Mouse (Mus musculus) brain, embryonic 14.5 days (tissue): ENCODE measurements around the gene Med25. TPM values are rescaled to one million over a fixed set of nuclear protein-coding genes. Genes with fewer than 3 reads are reported as not detected.

Source experiments
- DNase-seq: peaks from one replicate; pipeline ENCODE4 v3.0.0-alpha.2; 2011; ENCODE audit warnings: low read depth
- CTCF ChIP-seq: fragments of 200-500 bp; IDR thresholded peaks from 2 replicates; pipeline ENCODE4 v1.5.1; 2012; ENCODE audit warnings: inconsistent platforms, mild to moderate bottlenecking, moderate library complexity, borderline replicate concordance; ENCODE audit not compliant: insufficient read depth, insufficient read length; ENCODE audit errors: extremely low read depth
- POLR2A ChIP-seq: fragments of 200-500 bp; IDR thresholded peaks from 2 replicates; pipeline ENCODE4 v1.6.1; 2012; ENCODE audit warnings: mild to moderate bottlenecking, inconsistent platforms, borderline replicate concordance; ENCODE audit not compliant: poor library complexity, insufficient read depth, insufficient read length, severe bottlenecking; ENCODE audit errors: extremely low read depth
- polyA plus RNA-seq: library from polyadenylated mRNA; depleted of rRNA; stranded (reverse); fragments of >200 nt; gene quantifications from 2 replicates; pipeline ENCODE4 v1.2.3, GENCODE M21; 2012; rRNA removed

Gene Med25
- polyA plus RNA-seq, 1 experiment, result 205 TPM

DNA sequence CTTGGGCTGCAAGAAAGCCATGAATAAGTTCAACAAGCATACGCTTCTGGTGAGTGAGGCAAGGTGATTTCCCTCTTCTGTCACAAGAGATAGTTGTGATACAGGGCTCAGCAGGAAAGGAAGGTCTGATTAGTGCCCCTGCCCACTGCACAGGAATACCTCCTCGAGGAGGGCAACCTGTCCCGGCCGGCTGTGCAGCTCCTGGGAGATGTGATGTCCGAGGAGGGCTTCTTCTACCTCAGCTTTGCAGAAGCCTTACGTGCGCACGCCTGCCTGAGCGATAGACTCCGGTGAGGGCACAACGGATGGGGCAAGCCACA is 53.4 kb downstream of the Med25 start:
- DNase-seq, result no peak

DNA sequence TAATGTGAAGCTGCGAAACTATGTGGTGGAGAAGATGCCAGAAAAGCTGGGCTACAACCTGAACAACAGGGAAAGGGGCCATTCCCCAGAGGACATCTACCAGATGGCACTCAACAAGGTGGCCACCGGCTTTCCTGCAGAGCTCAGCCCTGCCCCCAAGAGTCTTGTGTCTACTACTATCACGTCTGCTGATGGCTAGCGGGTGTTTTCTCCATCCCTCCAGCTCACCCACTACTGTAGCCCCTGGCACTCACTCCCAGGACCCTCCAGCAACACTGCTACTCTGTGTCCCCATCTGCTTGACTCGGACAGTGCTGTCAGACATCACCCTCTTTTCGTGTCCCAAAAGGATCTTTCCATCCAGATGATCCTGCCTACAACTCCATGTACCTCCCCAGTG is 54.4 kb downstream of the Med25 start:
- no peak for DNase-seq
- TF ChIP-seq POLR2A (no peak), CTCF (no peak)

More for the DNA sequence above, 53.4 kb downstream of the Med25 start:
- no peak for TF ChIP-seq POLR2A
- TF ChIP-seq CTCF, result no peak

DNA sequence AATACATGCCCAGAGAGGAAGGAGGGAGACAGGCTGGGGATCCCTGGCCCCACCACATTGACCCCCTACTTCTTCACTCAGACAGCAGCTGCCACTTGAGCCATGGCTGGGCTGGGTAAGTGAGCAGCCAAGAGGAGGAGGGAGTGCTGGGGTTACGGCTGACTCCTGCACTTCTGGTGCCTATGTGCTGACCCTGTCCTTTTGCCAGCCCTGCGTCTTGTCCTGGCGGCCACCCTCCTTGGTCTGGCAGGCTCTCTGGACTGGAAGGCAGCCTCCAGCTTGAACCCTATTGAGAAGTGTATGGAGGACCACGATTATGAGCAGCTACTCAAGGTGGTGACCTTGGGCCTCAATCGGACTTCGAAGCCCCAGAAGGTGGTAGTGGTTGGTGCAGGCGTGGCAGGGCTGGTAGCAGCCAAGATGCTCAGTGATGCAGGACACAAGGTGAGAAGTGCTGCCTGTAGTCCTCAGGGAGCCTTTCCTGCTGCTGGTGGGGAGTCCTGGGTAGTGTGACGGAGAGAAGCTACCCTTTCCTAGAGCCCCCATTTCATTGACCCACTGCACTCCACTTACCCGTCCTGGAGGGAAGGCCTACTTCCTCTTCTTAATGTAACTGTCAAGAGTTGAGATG is 56.0 kb downstream of the Med25 start:
- no peak for DNase-seq
- TF ChIP-seq POLR2A, result no peak
- no peak for TF ChIP-seq CTCF

DNA sequence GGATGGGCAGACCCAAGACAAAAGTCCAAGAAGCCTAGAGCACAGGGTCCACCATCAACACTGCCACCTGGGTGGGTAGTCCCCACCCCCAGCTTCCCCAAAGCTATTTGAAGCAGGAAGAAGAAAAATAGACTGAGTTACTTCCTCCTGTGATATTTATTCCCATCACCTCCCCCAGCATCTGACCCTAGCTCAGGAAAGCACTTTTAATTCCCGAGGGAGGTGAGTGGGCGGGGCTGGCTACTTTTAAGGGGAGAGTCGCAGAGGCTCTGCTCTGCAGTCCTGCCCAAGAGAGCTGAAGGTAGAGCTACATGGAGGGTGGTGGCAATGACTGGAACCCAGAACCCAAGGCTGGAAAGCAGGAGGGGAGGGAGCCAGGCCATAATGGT is 56.5 kb downstream of the Med25 start:
- no peak for TF ChIP-seq CTCF
- TF ChIP-seq POLR2A, result no peak

DNA sequence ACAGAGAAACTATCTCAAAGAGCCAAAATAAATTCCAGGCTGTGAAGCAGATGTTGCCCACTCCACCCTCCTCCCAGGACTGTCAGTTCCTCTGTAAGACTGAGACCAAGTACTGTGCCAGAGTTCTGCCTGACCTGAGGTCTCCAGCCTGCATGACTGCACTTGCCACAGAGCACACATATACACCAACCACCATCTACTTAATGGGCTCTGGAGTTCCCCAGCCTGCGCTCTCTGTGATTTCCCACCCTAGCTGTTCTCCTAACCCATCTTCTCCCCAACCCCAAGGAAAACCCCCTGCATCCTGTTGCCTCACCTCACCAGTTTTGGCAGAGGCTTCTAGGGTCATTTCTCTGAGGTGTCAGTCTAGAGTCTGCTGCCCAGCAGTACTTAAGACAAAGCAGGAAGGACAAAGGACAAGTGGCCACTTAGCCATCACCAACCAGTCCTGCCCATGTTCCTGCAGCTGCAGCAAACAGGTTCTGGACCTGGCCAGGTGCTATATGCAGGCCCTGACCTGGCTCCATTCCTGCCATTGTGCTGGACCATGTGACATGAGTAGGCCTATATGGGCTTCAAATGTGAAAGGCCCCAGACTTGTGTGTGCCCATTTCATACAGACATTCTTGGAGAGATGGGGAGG is 57.0 kb downstream of the Med25 start:
- DNase-seq, result no peak
- TF ChIP-seq POLR2A (no peak), CTCF (no peak)

More for the DNA sequence above, 56.5 kb downstream of the Med25 start:
- DNase-seq, result no peak

DNA sequence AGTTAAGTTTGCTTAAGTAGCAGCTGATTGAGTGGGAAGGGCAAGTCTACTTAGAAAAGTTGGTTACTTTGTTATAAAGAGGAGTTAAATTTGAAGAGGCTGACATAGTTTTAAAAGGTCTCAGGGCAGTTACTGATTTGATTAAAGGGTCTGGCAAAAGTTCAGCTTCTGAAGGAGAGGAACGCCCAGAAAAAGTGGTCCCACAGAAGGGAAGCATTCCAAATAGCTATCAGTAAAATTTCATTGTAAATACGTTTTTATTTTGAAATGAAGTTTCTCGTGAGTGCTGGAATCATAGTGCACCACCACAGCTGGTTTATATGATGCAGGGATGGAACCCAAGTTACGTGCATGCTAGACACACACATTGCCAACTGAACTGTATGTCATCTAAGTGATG is 59.7 kb downstream of the Med25 start:
- no peak for DNase-seq
- TF ChIP-seq CTCF (no peak), POLR2A (no peak)

DNA sequence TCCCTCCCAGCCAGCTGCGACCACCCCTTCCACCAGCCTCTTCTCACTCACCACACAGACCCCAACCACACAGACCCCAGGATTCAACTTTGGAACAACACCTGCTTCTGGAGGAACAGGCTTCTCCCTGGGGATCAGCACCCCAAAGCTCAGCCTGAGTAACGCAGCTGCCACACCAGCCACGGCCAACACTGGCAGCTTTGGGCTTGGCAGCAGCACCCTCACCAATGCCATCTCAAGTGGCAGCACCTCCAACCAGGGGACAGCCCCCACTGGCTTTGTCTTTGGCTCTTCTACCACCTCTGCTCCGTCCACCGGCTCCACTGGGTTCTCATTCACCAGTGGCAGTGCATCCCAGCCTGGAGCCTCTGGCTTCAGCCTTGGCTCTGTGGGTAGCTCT is 63.8 kb downstream of the Med25 start:
- TF ChIP-seq CTCF, result no peak
- TF ChIP-seq POLR2A, result no peak
- no peak for DNase-seq

DNA sequence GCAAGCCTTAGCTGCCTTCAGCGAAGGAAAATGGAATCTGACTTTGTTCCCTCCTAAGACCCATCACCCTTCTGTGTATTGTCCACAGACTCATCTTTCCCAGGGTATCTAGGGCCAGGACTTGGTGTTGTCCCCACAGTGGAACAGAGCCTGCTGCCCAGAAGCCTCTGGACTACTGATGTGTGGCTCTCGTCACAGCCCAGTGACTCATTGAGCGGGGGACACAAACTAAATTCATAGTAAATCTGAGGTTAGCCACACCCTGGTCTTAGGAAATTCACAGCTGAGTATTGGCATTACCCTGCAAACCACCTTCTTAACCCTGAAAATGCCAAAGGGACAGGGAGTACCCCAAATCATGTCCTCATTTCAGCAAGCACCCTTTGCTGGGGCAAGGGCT is 65.7 kb downstream of the Med25 start:
- no peak for DNase-seq
- TF ChIP-seq POLR2A (no peak), CTCF (no peak)

Other genes with a start within 250 kb of the Med25 start
- gene Myh14, start 221.9 kb downstream of the Med25 start, polyA plus RNA-seq, result 0.72 and 1.8 TPM in 2 replicates
- gene Izumo2, start 184.0 kb downstream of the Med25 start, polyA plus RNA-seq, result not detected in 2 replicates
- gene Vrk3, start 144.3 kb downstream of the Med25 start, polyA plus RNA-seq, result 31.1 and 45.0 TPM in 2 replicates
- 1.0 and 1.1 TPM in 2 replicates for gene Zfp473, start 141.7 kb downstream of the Med25 start, polyA plus RNA-seq
- 73.9 and 96.1 TPM in 2 replicates for gene Nup62, start 76.6 kb downstream of the Med25 start, polyA plus RNA-seq
- gene Il4i1, start 76.3 kb downstream of the Med25 start, polyA plus RNA-seq, result 0.42 and 0.59 TPM in 2 replicates
- 24.8 and 36.4 TPM in 2 replicates for gene Atf5, start 76.1 kb downstream of the Med25 start, polyA plus RNA-seq
- gene Akt1s1, start 43.7 kb downstream of the Med25 start, polyA plus RNA-seq, result 141 and 160 TPM in 2 replicates
- 96.8 and 124 TPM in 2 replicates for gene Tbc1d17, start 43.6 kb downstream of the Med25 start, polyA plus RNA-seq
- gene Pnkp, start 35.6 kb downstream of the Med25 start, polyA plus RNA-seq, result 33.1 and 42.3 TPM in 2 replicates
- gene Ptov1, start 22.9 kb downstream of the Med25 start, polyA plus RNA-seq, result 927 and 1,026 TPM in 2 replicates
- gene Fuz, start 3.4 kb upstream of the Med25 start, polyA plus RNA-seq, result 29.7 and 47.4 TPM in 2 replicates
- 165 and 185 TPM in 2 replicates for gene Ap2a1, start 36.8 kb upstream of the Med25 start, polyA plus RNA-seq
- 0.04 and 0.05 TPM in 2 replicates for gene Tsks, start 50.5 kb upstream of the Med25 start, polyA plus RNA-seq
- gene Cpt1c, start 82.1 kb upstream of the Med25 start, polyA plus RNA-seq, result 102 and 135 TPM in 2 replicates
- gene Prmt1, start 93.9 kb upstream of the Med25 start, polyA plus RNA-seq, result 824 and 992 TPM in 2 replicates
- gene Irf3, start 104.9 kb upstream of the Med25 start, polyA plus RNA-seq, result 84.4 and 130 TPM in 2 replicates
- 20.5 and 33.9 TPM in 2 replicates for gene Bcl2l12, start 106.0 kb upstream of the Med25 start, polyA plus RNA-seq
- 125 and 147 TPM in 2 replicates for gene Scaf1, start 123.7 kb upstream of the Med25 start, polyA plus RNA-seq
- gene Rras, start 125.2 kb upstream of the Med25 start, polyA plus RNA-seq, result 18.2 and 20.7 TPM in 2 replicates
- gene Prr12, start 160.2 kb upstream of the Med25 start, polyA plus RNA-seq, result 10.5 and 39.1 TPM in 2 replicates
- 81.9 and 84.1 TPM in 2 replicates for gene Nosip, start 169.7 kb upstream of the Med25 start, polyA plus RNA-seq
- 25.0 and 30.6 TPM in 2 replicates for gene Prrg2, start 170.0 kb upstream of the Med25 start, polyA plus RNA-seq
- 68.2 and 101 TPM in 2 replicates for gene Rcn3, start 199.5 kb upstream of the Med25 start, polyA plus RNA-seq
- 11.7 and 17.3 TPM in 2 replicates for gene Fcgrt, start 211.1 kb upstream of the Med25 start, polyA plus RNA-seq
- 421 and 634 TPM in 2 replicates for gene Rps11, start 231.7 kb upstream of the Med25 start, polyA plus RNA-seq
- gene Rpl13a, start 236.0 kb upstream of the Med25 start, polyA plus RNA-seq, result 2,550 and 2,843 TPM in 2 replicates
- 0.30 and 0.31 TPM in 2 replicates for gene Gm45713, start 243.5 kb upstream of the Med25 start, polyA plus RNA-seq
- gene Flt3l, start 243.7 kb upstream of the Med25 start, polyA plus RNA-seq, result 6.2 and 9.0 TPM in 2 replicates